ENCODE assay signal across 8 mouse cellular contexts in genomic region chr7:30717006-30717715, GRCm38 (mm10). TPM values are rescaled to one million over a fixed set of nuclear protein-coding genes. Genes with fewer than 3 reads are reported as not detected.
DNase-seq lines count a peak whose midpoint lies in the region; ATAC-seq and TF ChIP-seq lines count a peak whose summit lies in the region.

No protein-coding gene starts in this region.

- peaks cover 29% of the 10 kb centered on the region for H3K27me3 ChIP-seq in hindbrain, embryonic 15.5 days

- WGBS in hindbrain, embryonic 15.5 days: 2% methylated on average over 43 of the region's 43 CpGs

- ATAC-seq in frontal cortex, adult (ENCODE audit: low TSS enrichment): peak; percentile 34; the same call in 1 of the 2 replicates
- ATAC-seq in hindbrain, embryonic 15.5 days (ENCODE audit: low FRiP score, low read depth): peak; percentile 95

- H3K9ac ChIP-seq in ES-E14 (ENCODE audit: insufficient read depth, low read depth, low read length, poor library complexity, severe bottlenecking): peak overlapping the region; percentile 27
- H3K9ac ChIP-seq in hindbrain, embryonic 15.5 days: peak overlapping the region; percentile 34; the same call in 1 of the 2 replicates

- H3K4me2 ChIP-seq in hindbrain, embryonic 15.5 days: peak overlapping the region; percentile 66

- DNase-seq in ES-E14 (ENCODE audit: low read depth, low spot score): peak; percentile 99
- DNase-seq in brain, embryonic 18.5 days (ENCODE audit: low read depth, low spot score): peak; percentile 73
- DNase-seq in left cerebral cortex, adult 11 months (ENCODE audit: low spot score): peak; percentile 35
- peak; percentile 64 for DNase-seq in lung, postnatal 36 days
- peak; percentile 35 to 55 for DNase-seq in right cerebral cortex, adult 2 months (ENCODE audit: low spot score in 2 of 2)
- peak; percentile 67 to 72 for DNase-seq in urinary bladder, postnatal 4 days (ENCODE audit: low spot score in 2 of 2)

- H3K4me1 ChIP-seq in ES-E14 (ENCODE audit: control insufficient read depth in 2 of 2, insufficient read depth in 2 of 2, low read length in 2 of 2, poor library complexity in 1 of 2): peaks cover 0 to 3% of the 10 kb centered on the region in 2 experiments; a peak in 1 of 4 replicates
- peaks cover 10% of the 10 kb centered on the region for H3K4me1 ChIP-seq in hindbrain, embryonic 15.5 days (replicated peaks)

- in situ Hi-C loops in ES-E14 (cut with MboI; ENCODE audit: low sequenced_read_pairs in 2 of 2, unreplicated experiment in 2 of 2): no loop called here

- H3K9me3 ChIP-seq in ES-E14 (ENCODE audit: control insufficient read depth, insufficient read depth, low read depth, low read length): no peaks in the 10 kb centered on the region
- H3K9me3 ChIP-seq in hindbrain, embryonic 15.5 days: no peaks in the 10 kb centered on the region

- H3K4me3 ChIP-seq in ES-E14 (ENCODE audit: insufficient read depth in 1 of 2, low read depth in 1 of 2, low read length in 2 of 2, poor library complexity in 1 of 2, severe bottlenecking in 1 of 2): peak overlapping the region; percentile 62 to 77
- H3K4me3 ChIP-seq in hindbrain, embryonic 15.5 days: peak overlapping the region; percentile 41

- no peak overlapping the region for H3K27ac ChIP-seq in ES-E14 (ENCODE audit: insufficient read depth, low read depth, low read length, poor library complexity, severe bottlenecking)
- no peak overlapping the region for H3K27ac ChIP-seq in hindbrain, embryonic 15.5 days (replicated peaks)

- H3K36me3 ChIP-seq in ES-E14 (ENCODE audit: control insufficient read depth, insufficient read depth, low read length, poor library complexity, severe bottlenecking): no peaks in the 10 kb centered on the region
- no peaks in the 10 kb centered on the region for H3K36me3 ChIP-seq in hindbrain, embryonic 15.5 days

TF ChIP-seq in ES-E14, 5 proteins besides CTCF, POLR2A, EP300 and RAD21:
- TF ChIP-seq MAFK (IDR thresholded peaks at IDR 0.05; ENCODE audit: insufficient read depth, low read depth, low read length) (no peak), HCFC1 (IDR thresholded peaks at IDR 0.05; ENCODE audit: borderline replicate concordance, insufficient read depth, low read length) (no peak), CHD2 (IDR thresholded peaks at IDR 0.05; ENCODE audit: low read depth, low read length) (no peak), ZNF384 (IDR thresholded peaks at IDR 0.05; ENCODE audit: low read depth, low read length) (no peak), ZC3H11A (IDR thresholded peaks at IDR 0.05; ENCODE audit: borderline replicate concordance, low read depth, low read length) (no peak)

RNA-seq across cellular contexts. Expression of gene Atp4a, which starts 5.2 kb away (rescaled TPM):
- total RNA-seq in ES-E14 (2012; rRNA removed): 1.4 and 5.0 TPM in 2 replicates
- polyA plus RNA-seq in hindbrain, embryonic 15.5 days (2015; fragmentation: Nextera tagmentation; extraction: Ambion mirVana): 3.1 and 3.3 TPM in 2 replicates

RNA-seq across cellular contexts. Expression of gene Tmem147, which starts 12.2 kb away (rescaled TPM):
- 137 and 155 TPM in 2 replicates for total RNA-seq in ES-E14 (2012; rRNA removed)
- polyA plus RNA-seq in hindbrain, embryonic 15.5 days (2015; fragmentation: Nextera tagmentation; extraction: Ambion mirVana): 273 and 284 TPM in 2 replicates

RNA-seq across cellular contexts. Expression of gene 2200002J24Rik, which starts 18.4 kb away (rescaled TPM):
- 1.1 and 2.4 TPM in 2 replicates for total RNA-seq in ES-E14 (2012; rRNA removed)
- polyA plus RNA-seq in hindbrain, embryonic 15.5 days (2015; fragmentation: Nextera tagmentation; extraction: Ambion mirVana): not detected in 2 replicates

RNA-seq across cellular contexts. Expression of gene Gapdhs, which starts 26.3 kb away (rescaled TPM):
- total RNA-seq in ES-E14 (2012; rRNA removed): not detected in 2 replicates
- polyA plus RNA-seq in hindbrain, embryonic 15.5 days (2015; fragmentation: Nextera tagmentation; extraction: Ambion mirVana): 0.79 and 1.4 TPM in 2 replicates

RNA-seq across cellular contexts. Expression of gene Sbsn, which starts 34.1 kb away (rescaled TPM):
- total RNA-seq in ES-E14 (2012; rRNA removed): 9.8 and 20.8 TPM in 2 replicates
- polyA plus RNA-seq in hindbrain, embryonic 15.5 days (2015; fragmentation: Nextera tagmentation; extraction: Ambion mirVana): 2.2 TPM in 2 replicates

Comparison
In these comparisons a context has a peak if more than half of its experiments do, and no peak if none do; other contexts are left out.
1. DNase-seq: peak in every context shown above with its lines; median percentile 99 in ES-E14; 73 in brain, embryonic 18.5 days; 70 in urinary bladder, postnatal 4 days; 64 in lung, postnatal 36 days; 45 in right cerebral cortex, adult 2 months; 35 in left cerebral cortex, adult 11 months.